Mouse (Mus musculus): Measurements from ENCODE around the gene Gm13199. TPM values are rescaled to one million over a fixed set of nuclear protein-coding genes. Genes with fewer than 3 reads are reported as not detected.

The Gm13199 gene
- polyA plus RNA-seq, 1 experiment = 1.3 TPM

DNA sequence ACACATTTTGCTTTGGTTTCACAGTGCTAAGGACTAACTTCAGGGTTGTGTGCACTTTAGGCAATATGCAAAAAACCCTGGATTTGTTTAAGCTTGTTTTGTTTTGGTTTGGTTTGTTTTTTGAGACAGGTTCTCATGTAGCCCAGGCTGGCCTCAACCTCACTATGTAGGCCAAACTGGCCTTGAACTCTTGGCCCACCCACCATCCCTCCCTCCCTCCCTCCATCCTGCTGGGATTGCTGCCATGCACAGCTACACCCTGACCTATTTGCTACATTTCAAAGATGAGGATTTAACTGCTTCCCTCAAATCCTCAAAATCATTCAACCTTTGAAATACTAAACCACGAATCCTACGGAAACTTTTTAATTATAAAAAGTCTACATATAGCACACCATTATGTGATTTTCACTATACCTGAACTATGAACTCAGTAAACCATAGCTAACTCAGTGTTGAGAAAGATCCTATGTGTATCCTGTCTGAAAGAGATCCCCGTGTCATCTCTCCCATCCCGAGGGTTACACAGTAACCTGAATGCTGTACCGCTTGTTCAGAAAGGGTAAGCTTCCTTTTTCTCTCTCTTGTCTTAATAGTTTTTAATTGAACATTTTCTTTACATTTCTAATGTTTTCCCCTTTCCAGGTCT, 37.3 kb downstream of the Gm13199 start:
- no peak for DNase-seq
- WGBS = 95% methylated on average over 5 of the region's 5 CpGs
- TF ChIP-seq CTCF (IDR thresholded peaks at IDR 0.05; ENCODE audit: insufficient read depth, low read length) (no peak), POLR2A (IDR thresholded peaks at IDR 0.05; ENCODE audit: borderline replicate concordance, extremely low read depth, low read depth, low read length) (no peak)
- Histone ChIP-seq H3K4me1 (ENCODE audit: control insufficient read depth, insufficient read depth, low read length) (no peaks in the 10 kb centered on the region; the same call in 1 of the 2 replicates), H3K4me3 (replicated peaks; ENCODE audit: extremely low read depth, low read depth, low read length) (no peak overlapping the region)

GRCm38 (mm10) chr2:5824685-5825084, 38.0 kb downstream of the Gm13199 start:
- no peaks in the 10 kb centered on the region; the same call in 1 of the 2 replicates for H3K4me1 ChIP-seq (ENCODE audit: control insufficient read depth, insufficient read depth, low read length)
- no peak overlapping the region for H3K4me3 ChIP-seq (replicated peaks; ENCODE audit: extremely low read depth, low read depth, low read length)
- 57% methylated on average over 5 of the region's 5 CpGs for WGBS
- no peak for DNase-seq
- TF ChIP-seq POLR2A (IDR thresholded peaks at IDR 0.05; ENCODE audit: borderline replicate concordance, extremely low read depth, low read depth, low read length) = no peak
- TF ChIP-seq CTCF (IDR thresholded peaks at IDR 0.05; ENCODE audit: insufficient read depth, low read length) = no peak

- 13% methylated on average over 1 of the region's 1 CpGs for WGBS
- Histone ChIP-seq H3K4me3 (replicated peaks; ENCODE audit: extremely low read depth, low read depth, low read length) (no peak overlapping the region), H3K4me1 (ENCODE audit: control insufficient read depth, insufficient read depth, low read length) (no peaks in the 10 kb centered on the region; the same call in 1 of the 2 replicates)
- TF ChIP-seq CTCF (IDR thresholded peaks at IDR 0.05; ENCODE audit: insufficient read depth, low read length) = no peak; the same call in 1 of the 2 replicates
- no peak for TF ChIP-seq POLR2A (IDR thresholded peaks at IDR 0.05; ENCODE audit: borderline replicate concordance, extremely low read depth, low read depth, low read length)
- DNase-seq = no peak
Observed at GRCm38 (mm10) chr2:5824213-5824612, 38.5 kb downstream of the Gm13199 start.

- Histone ChIP-seq H3K4me1 (ENCODE audit: control insufficient read depth, insufficient read depth, low read length) (no peaks in the 10 kb centered on the region; the same call in 1 of the 2 replicates), H3K4me3 (replicated peaks; ENCODE audit: extremely low read depth, low read depth, low read length) (no peak overlapping the region)
- no peak for TF ChIP-seq CTCF (IDR thresholded peaks at IDR 0.05; ENCODE audit: insufficient read depth, low read length)
- no peak for TF ChIP-seq POLR2A (IDR thresholded peaks at IDR 0.05; ENCODE audit: borderline replicate concordance, extremely low read depth, low read depth, low read length)
- WGBS = 91% methylated on average over 6 of the region's 6 CpGs
- no peak for DNase-seq
Observed at GRCm38 (mm10) chr2:5822449-5822848, 40.3 kb downstream of the Gm13199 start.

GRCm38 (mm10) chr2:5821264-5821663, 41.5 kb downstream of the Gm13199 start:
- no peak for TF ChIP-seq CTCF (IDR thresholded peaks at IDR 0.05; ENCODE audit: insufficient read depth, low read length)
- TF ChIP-seq POLR2A (IDR thresholded peaks at IDR 0.05; ENCODE audit: borderline replicate concordance, extremely low read depth, low read depth, low read length) = no peak
- H3K4me1 ChIP-seq (ENCODE audit: control insufficient read depth, insufficient read depth, low read length) = no peaks in the 10 kb centered on the region; the same call in 1 of the 2 replicates
- DNase-seq = no peak
- H3K4me3 ChIP-seq (replicated peaks; ENCODE audit: extremely low read depth, low read depth, low read length) = no peak overlapping the region
- WGBS = 85% methylated on average over 10 of the region's 10 CpGs

Other genes starting within 250 kb of the Gm13199 start
- 3.8 and 6.2 TPM in 2 replicates for gene Camk1d, start 148.4 kb downstream of the Gm13199 start, polyA plus RNA-seq (2012; rRNA removed)
- 3.8 and 6.9 TPM in 2 replicates for gene Nudt5, start 17.9 kb downstream of the Gm13199 start, polyA plus RNA-seq (2012; rRNA removed)
- 31.4 and 54.6 TPM in 2 replicates for gene Cdc123, start 17.8 kb downstream of the Gm13199 start, polyA plus RNA-seq (2012; rRNA removed)
- 20.7 and 37.4 TPM in 2 replicates for gene Sec61a2, start 32.5 kb upstream of the Gm13199 start, polyA plus RNA-seq (2012; rRNA removed)
- gene Dhtkd1, start 79.9 kb upstream of the Gm13199 start, polyA plus RNA-seq (2012; rRNA removed) = 1.3 and 2.1 TPM in 2 replicates
- gene Upf2, start 88.5 kb upstream of the Gm13199 start, polyA plus RNA-seq (2012; rRNA removed) = 2.3 and 4.5 TPM in 2 replicates

Measured in lung, adult 2 months (tissue).